In genomic region chr9:121641235-121641915, GRCm38 (mm10) we compare ENCODE assay signal across 8 mouse cellular contexts. TPM values are rescaled to one million over a fixed set of nuclear protein-coding genes. Genes with fewer than 3 reads are reported as not detected.
DNase-seq lines count a peak whose midpoint lies in the region; ATAC-seq and TF ChIP-seq lines count a peak whose summit lies in the region.

No protein-coding gene starts in this region.

- H3K27ac ChIP-seq in gastrocnemius, adult 2 months: peak overlapping the region; percentile 51
- H3K27ac ChIP-seq in heart, embryonic 11.5 days (ENCODE audit: low read depth, low read length): no peak overlapping the region
- no peak overlapping the region for H3K27ac ChIP-seq in midbrain, embryonic 15.5 days

- WGBS in heart, embryonic 11.5 days (ENCODE audit: insufficient replicate concordance): 12% methylated on average over 27 of the region's 27 CpGs
- WGBS in midbrain, embryonic 15.5 days: 11% methylated on average over 27 of the region's 27 CpGs

- no peaks in the 10 kb centered on the region for H3K36me3 ChIP-seq in heart, embryonic 11.5 days (ENCODE audit: control insufficient read depth, insufficient read depth, low read length)
- H3K36me3 ChIP-seq in midbrain, embryonic 15.5 days (replicated peaks): no peaks in the 10 kb centered on the region

- no peaks in the 10 kb centered on the region for H3K9me3 ChIP-seq in heart, embryonic 11.5 days (replicated peaks; ENCODE audit: control insufficient read depth, low read length)
- H3K9me3 ChIP-seq in midbrain, embryonic 15.5 days: no peaks in the 10 kb centered on the region

- peak overlapping the region; percentile 63 for H3K4me2 ChIP-seq in heart, embryonic 11.5 days
- peak overlapping the region; percentile 92 for H3K4me2 ChIP-seq in midbrain, embryonic 15.5 days

- no peak for ATAC-seq in heart, embryonic 11.5 days (replicated peaks; ENCODE audit: insufficient number of reproducible peaks, low FRiP score, low TSS enrichment)
- ATAC-seq in midbrain, embryonic 15.5 days (replicated peaks): 0 out of 2 replicates have a peak, but pooled peaks have one; percentile 5
- ATAC-seq in activated CD4-positive, CD25-positive, alpha-beta regulatory T cell, adult 4 months: no peak

- peak overlapping the region; percentile 73 for H3K4me3 ChIP-seq in gastrocnemius, adult 2 months
- H3K4me3 ChIP-seq in heart, embryonic 11.5 days (ENCODE audit: low read depth, low read length): peak overlapping the region; percentile 38
- H3K4me3 ChIP-seq in midbrain, embryonic 15.5 days: peak overlapping the region; percentile 50

- DNase-seq in gastrocnemius, adult 2 months: no peak
- no peak for DNase-seq in gastrocnemius, postnatal 25 days
- DNase-seq in ZHBTc4 (ENCODE audit: low read depth, low spot score): peak; percentile 71
- DNase-seq in left cerebral cortex, postnatal 4 days: peak; percentile 21
- no peak for DNase-seq in ovary, postnatal 10 days (ENCODE audit: low spot score)

- intact Hi-C loops in gastrocnemius, adult 2 months (cut with DNase I): no loop called here
- intact Hi-C loops in left cerebral cortex, postnatal 4 days (cut with DNase I): no loop called here

- peaks cover 15% of the 10 kb centered on the region for H3K4me1 ChIP-seq in heart, embryonic 11.5 days (ENCODE audit: control insufficient read depth, insufficient read depth, low read length)
- peaks cover 20% of the 10 kb centered on the region for H3K4me1 ChIP-seq in midbrain, embryonic 15.5 days

- H3K27me3 ChIP-seq in heart, embryonic 11.5 days (ENCODE audit: control insufficient read depth, insufficient read depth, low read length): peaks cover 63% of the 10 kb centered on the region
- peaks cover 48% of the 10 kb centered on the region for H3K27me3 ChIP-seq in midbrain, embryonic 15.5 days (replicated peaks)

- no peak overlapping the region for H3K9ac ChIP-seq in heart, embryonic 11.5 days (ENCODE audit: low read depth, low read length)
- peak overlapping the region; percentile 49; the same call in 1 of the 2 replicates for H3K9ac ChIP-seq in midbrain, embryonic 15.5 days

- TF ChIP-seq CTCF in gastrocnemius, adult 2 months (IDR thresholded peaks at IDR 0.05): no peak

RNA-seq across cellular contexts. Expression of gene Lyzl4, which starts 0.5 kb away (rescaled TPM):
- total RNA-seq in gastrocnemius, adult 2 months (2021): not detected
- total RNA-seq in gastrocnemius, postnatal 25 days (2021): not detected
- not detected in 2 replicates for polyA plus RNA-seq in heart, embryonic 11.5 days (2014; fragmentation: Nextera tagmentation; extraction: Ambion mirVana)
- total RNA-seq in left cerebral cortex, postnatal 4 days (2021): under 1 TPM; 0.42 to 0.98 TPM
- 0.18 and 0.27 TPM in 2 replicates for polyA plus RNA-seq in midbrain, embryonic 15.5 days (2015; fragmentation: Nextera tagmentation; extraction: Ambion mirVana)
- not detected for polyA plus RNA-seq in activated CD4-positive, CD25-positive, alpha-beta regulatory T cell, adult 4 months (2017; shearing (Covaris generic))

RNA-seq across cellular contexts. Expression of gene Vipr1, which starts 1.1 kb away (rescaled TPM):
- total RNA-seq in gastrocnemius, adult 2 months (2021): 1 to 10 TPM; 1.5 to 2.1 TPM
- total RNA-seq in gastrocnemius, postnatal 25 days (2021): 1 to 10 TPM; 2.5 to 2.6 TPM
- 0.17 TPM in 1 of 2 replicates, not detected in the other for polyA plus RNA-seq in heart, embryonic 11.5 days (2014; fragmentation: Nextera tagmentation; extraction: Ambion mirVana)
- 1 to 10 TPM; 3.1 to 5.5 TPM for total RNA-seq in left cerebral cortex, postnatal 4 days (2021)
- polyA plus RNA-seq in midbrain, embryonic 15.5 days (2015; fragmentation: Nextera tagmentation; extraction: Ambion mirVana): 0.14 and 0.15 TPM in 2 replicates
- 1 to 10 TPM; 1.5 to 1.8 TPM for polyA plus RNA-seq in activated CD4-positive, CD25-positive, alpha-beta regulatory T cell, adult 4 months (2017; shearing (Covaris generic))

Comparison
In these comparisons a context has a peak if more than half of its experiments do, and no peak if none do; other contexts are left out.
1. DNase-seq: peak in ZHBTc4 (single experiment) and left cerebral cortex, postnatal 4 days (single experiment); none in gastrocnemius, adult 2 months (single experiment), gastrocnemius, postnatal 25 days (single experiment) and ovary, postnatal 10 days (single experiment).
2. Peak in every context shown above with its lines, with median percentiles within 50 percentile points of each other: H3K4me3 ChIP-seq.